Mouse (Mus musculus) midbrain, embryonic 15.5 days (tissue): ENCODE data around the gene Rplp2. TPM values are rescaled to one million over a fixed set of nuclear protein-coding genes. Genes with fewer than 3 reads are reported as not detected.
A peak's percentile ranks its signal among the peaks of the same experiment; 100 is the strongest.

Experiments used
- ATAC-seq: fragments of 200-750 bp; cut with Nextera tagmentation; replicated peaks from 2 replicates; pipeline ENCODE4 v1.8.0; 2017; ENCODE audit warnings: moderate TSS enrichment
- H3K27ac ChIP-seq: fragments of 300-500 bp; sonication (generic); 2 replicates; pipeline ENCODE4 v1.5.1; 2015; ENCODE audit warnings: mild to moderate bottlenecking, inconsistent platforms
- H3K27me3 ChIP-seq: fragments of 300-500 bp; sonication (generic); replicated peaks from 2 replicates; pipeline ENCODE4 v1.6.1; 2015; ENCODE audit warnings: inconsistent platforms
- H3K36me3 ChIP-seq: fragments of 300-500 bp; sonication (generic); replicated peaks from 2 replicates; pipeline ENCODE4 v1.6.1; 2015; ENCODE audit warnings: inconsistent platforms
- H3K4me1 ChIP-seq: fragments of 300-500 bp; sonication (generic); 2 replicates; pipeline ENCODE4 v1.6.1; 2015; ENCODE audit warnings: inconsistent platforms
- H3K4me2 ChIP-seq: fragments of 300-500 bp; sonication (generic); 2 replicates; pipeline ENCODE4 v1.6.1; 2015; ENCODE audit warnings: inconsistent platforms, mild to moderate bottlenecking, moderate library complexity
- H3K4me3 ChIP-seq: fragments of 300-500 bp; sonication (generic); 2 replicates; pipeline ENCODE4 v1.5.1; 2015; ENCODE audit warnings: mild to moderate bottlenecking, inconsistent platforms
- H3K9ac ChIP-seq: fragments of 300-500 bp; sonication (generic); 2 replicates; pipeline ENCODE4 v1.6.1; 2015; ENCODE audit warnings: mild to moderate bottlenecking, inconsistent platforms
- H3K9me3 ChIP-seq: fragments of 300-500 bp; sonication (generic); 2 replicates; pipeline ENCODE4 v1.6.1; 2016; ENCODE audit warnings: inconsistent platforms
- WGBS: fragments of 180-500 bp; shearing (Covaris S2); methylation state at CpG from one replicate; pipeline ENCODE4 v1.1.7; 2015; ENCODE audit warnings: mixed read lengths; 5-methylcytosine and 5-hydroxymethylcytosine counted together
- polyA plus RNA-seq: library from polyadenylated mRNA; unstranded; fragments of >200 nt; fragmentation: Nextera tagmentation; extraction: Ambion mirVana; gene quantifications from 2 replicates; pipeline ENCODE4 v1.2.1, GENCODE M21; 2015

The Rplp2 gene
- polyA plus RNA-seq, 1 experiment from 2014 or later = 636 TPM

DNA sequence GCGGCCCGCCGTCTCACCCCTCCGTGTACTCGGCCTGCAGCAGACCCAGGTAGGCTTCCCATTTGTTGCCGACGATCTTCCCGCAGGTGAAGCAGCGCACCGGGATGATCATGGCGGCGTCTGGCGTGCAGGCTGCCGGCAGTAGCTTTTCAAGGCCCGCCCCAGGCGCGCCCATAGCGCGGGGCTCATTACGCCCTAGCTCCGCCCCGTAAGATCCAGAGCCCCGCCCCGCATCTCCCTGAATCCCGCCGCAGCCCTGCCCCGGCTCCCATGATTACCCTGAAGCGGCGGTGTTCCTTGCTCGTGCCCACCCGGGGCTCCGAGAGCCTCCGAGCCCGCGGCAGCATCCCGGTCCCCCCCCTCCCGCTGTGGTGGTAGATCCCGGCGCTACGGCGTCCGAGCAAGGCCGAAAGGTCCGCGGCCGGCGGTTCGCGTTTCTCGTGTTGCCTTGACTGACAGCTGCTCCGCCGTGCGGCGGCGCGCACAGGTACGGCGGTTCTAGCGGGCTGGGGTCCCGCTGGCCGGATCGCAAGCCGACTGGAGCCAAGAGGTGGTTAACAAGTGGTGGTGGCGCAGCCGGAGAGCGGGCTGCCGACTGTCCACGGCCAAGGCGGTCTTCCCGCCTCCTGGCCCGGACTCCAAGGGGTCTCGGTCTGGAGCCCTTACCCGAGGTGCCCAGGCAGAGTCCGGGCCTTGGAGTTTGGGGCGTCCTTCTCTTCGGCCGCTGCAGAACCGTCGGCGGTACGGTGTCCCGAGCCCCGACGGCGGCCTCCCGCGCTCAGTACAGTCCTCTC lies 28.0 kb downstream of the Rplp2 start, which contains the start of the genes Polr2l and Tspan4:
Gene Polr2l (minus strand): TSS at position 122 of the 794 bp plus-strand sequence.
Gene Tspan4 (plus strand): TSS at position 230 of the 794 bp plus-strand sequence.
- H3K9ac ChIP-seq = peak within 1 kb of the TSS; percentile 76
- peak within 1 kb of the TSS; percentile 81 for H3K4me2 ChIP-seq
- H3K4me3 ChIP-seq = peak within 1 kb of the TSS; percentile 78
- under 1% methylated on average over 84 of the region's 87 CpGs for WGBS
- H3K4me1 ChIP-seq = peaks cover 22% of the 10 kb centered on the region
- peaks cover 14% of the 10 kb centered on the region for H3K36me3 ChIP-seq
- no peaks in the 10 kb centered on the region for H3K9me3 ChIP-seq
- peak within 1 kb of the TSS; percentile 87 for H3K27ac ChIP-seq
- peak; percentile 88 for ATAC-seq
- peaks cover 12% of the 10 kb centered on the region for H3K27me3 ChIP-seq

DNA sequence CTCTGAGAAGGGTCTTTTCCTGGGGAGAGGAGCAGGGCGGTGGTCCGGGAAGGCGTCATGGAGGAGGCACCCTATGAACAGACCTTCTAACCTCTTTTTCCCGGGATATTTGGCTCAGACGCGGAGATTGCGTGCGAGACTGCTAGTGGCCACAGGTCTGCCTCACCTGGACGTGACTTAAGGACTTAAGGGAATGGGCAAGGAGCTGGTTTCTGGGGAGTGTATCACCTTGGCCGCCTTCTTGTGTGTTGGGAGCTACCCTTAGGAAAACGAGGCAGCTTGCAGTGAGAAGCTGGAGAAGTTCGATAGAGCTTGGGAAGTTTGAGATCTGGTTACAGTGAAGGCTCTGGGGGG lies 28.6 kb downstream of the Rplp2 start:
- peak overlapping the region; percentile 81 for H3K4me2 ChIP-seq
- no peaks in the 10 kb centered on the region for H3K9me3 ChIP-seq
- WGBS = 1% methylated on average over 12 of the region's 12 CpGs
- no peak for ATAC-seq
- peaks cover 12% of the 10 kb centered on the region for H3K27me3 ChIP-seq
- H3K27ac ChIP-seq = peak overlapping the region; percentile 57; the same call in 1 of the 2 replicates
- peaks cover 26% of the 10 kb centered on the region for H3K4me1 ChIP-seq
- H3K4me3 ChIP-seq = peak overlapping the region; percentile 78
- H3K9ac ChIP-seq = peak overlapping the region; percentile 76; the same call in 1 of the 2 replicates
- peaks cover 11% of the 10 kb centered on the region for H3K36me3 ChIP-seq

DNA sequence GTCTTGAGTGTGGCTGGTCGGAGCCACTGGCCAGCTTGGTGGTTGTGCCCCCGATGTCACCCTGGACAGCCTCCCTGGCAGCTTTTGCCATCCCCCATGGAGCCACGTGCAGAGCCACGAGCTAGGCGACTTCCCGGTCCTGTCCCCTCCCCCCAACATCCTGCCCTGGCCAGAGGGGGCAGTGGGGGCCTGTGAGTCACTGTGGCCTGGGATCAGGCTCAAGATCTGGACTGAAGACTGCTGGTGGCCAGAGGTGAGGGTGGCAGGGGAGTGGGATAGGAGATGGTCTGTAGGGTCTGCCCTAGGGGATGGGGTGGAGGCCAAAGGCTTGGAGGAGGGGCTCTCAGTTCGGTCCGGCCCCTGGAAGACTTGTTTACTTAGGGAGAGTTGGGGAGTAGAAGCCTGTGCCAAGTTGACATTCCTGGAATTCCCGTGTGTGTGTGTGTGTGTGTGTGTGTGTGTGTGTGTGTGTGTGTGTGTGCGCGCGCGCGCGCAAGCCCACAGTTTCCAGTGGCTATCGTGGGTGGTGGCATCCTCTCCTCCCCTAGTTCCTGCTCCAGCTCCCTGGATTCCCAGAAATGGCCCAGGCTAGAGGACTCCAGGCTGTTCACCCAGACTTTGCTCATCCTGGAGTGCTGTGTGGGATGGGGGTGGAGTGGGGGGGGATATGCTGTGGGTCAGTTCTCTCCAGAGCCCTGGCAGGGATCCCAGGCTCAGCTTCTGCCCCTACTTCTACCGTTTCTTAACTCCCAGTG lies 29.2 kb downstream of the Rplp2 start:
- Histone ChIP-seq H3K4me3 (peak overlapping the region; percentile 78), H3K4me2 (peak overlapping the region; percentile 81), H3K4me1 (peaks cover 32% of the 10 kb centered on the region), H3K9ac (no peak overlapping the region), H3K9me3 (no peaks in the 10 kb centered on the region), H3K36me3 (peaks cover 6% of the 10 kb centered on the region), H3K27me3 (peaks cover 12% of the 10 kb centered on the region), H3K27ac (peak overlapping the region; percentile 57; the same call in 1 of the 2 replicates)
- ATAC-seq = no peak
- WGBS = 7% methylated on average over 17 of the region's 17 CpGs

DNA sequence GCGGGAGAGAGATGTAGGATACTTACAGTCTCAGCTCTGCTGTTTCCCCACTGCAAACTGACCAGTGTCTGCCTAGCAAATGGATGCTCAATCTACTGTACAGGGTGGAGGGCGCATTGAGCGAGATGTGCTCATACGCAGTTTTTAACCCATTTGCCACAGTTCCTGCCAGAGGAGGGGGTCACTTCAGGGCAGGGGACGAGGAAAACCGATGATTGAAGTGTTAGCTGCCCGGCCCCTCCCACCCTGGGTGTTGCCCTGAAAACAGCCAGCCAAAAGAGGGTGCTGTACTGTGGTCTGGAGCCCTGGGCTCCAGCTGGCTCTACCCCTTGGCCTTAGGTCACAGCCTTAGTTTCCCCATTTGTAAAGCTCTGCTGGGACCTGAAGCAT lies 29.8 kb downstream of the Rplp2 start:
- H3K27me3 ChIP-seq = peaks cover 12% of the 10 kb centered on the region
- ATAC-seq = no peak
- 0 out of 2 replicates have a peak overlapping the region, but pooled peaks have one; percentile 78 for H3K4me3 ChIP-seq
- peaks cover 36% of the 10 kb centered on the region for H3K4me1 ChIP-seq
- H3K27ac ChIP-seq = 0 out of 2 replicates have a peak overlapping the region, but pooled peaks have one; percentile 57
- H3K9ac ChIP-seq = no peak overlapping the region
- H3K36me3 ChIP-seq = peaks cover 4% of the 10 kb centered on the region; the same call in 1 of the 2 replicates
- peak overlapping the region; percentile 81; the same call in 1 of the 2 replicates for H3K4me2 ChIP-seq
- no peaks in the 10 kb centered on the region for H3K9me3 ChIP-seq
- 30% methylated on average over 7 of the region's 7 CpGs for WGBS

DNA sequence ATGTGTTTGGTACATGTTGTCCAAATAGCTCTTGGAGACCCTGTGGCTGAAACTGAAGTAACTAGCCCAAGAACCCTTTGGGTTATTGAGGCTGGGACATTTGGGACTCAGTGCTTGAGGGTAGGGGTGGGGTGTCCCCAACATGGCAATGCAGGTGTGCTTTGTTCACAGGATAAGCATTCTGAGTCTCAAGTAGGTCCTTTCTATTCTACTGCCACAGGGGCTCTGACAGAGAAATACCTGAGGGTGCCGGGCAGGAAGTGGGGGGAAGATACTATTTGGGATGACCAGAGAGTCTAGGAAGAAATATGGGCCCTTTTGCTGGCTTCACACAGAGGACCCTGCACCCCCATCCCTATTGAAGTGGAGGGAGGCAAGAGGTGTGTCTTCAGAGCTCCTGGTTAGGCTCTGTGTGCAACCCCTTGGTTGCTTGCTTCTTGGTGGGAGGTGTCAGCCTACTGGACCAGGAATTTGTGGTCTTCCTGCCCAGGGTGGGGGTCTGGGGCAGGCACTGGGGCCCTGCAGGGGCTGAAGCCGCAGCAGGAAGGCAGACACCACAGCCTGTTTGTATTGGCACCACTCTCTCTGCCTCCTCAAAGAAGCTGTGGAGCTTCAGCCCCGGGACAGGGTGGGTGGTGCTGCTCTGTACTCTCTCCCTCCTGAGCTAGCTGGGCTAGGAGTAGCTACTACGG lies 30.6 kb downstream of the Rplp2 start:
- Histone ChIP-seq H3K9me3 (no peaks in the 10 kb centered on the region), H3K9ac (no peak overlapping the region), H3K4me3 (no peak overlapping the region), H3K4me2 (no peak overlapping the region), H3K4me1 (peaks cover 42% of the 10 kb centered on the region), H3K27ac (no peak overlapping the region), H3K36me3 (peaks cover 2% of the 10 kb centered on the region; the same call in 1 of the 2 replicates), H3K27me3 (peaks cover 12% of the 10 kb centered on the region)
- 79% methylated on average over 4 of the region's 4 CpGs for WGBS
- ATAC-seq = no peak

DNA sequence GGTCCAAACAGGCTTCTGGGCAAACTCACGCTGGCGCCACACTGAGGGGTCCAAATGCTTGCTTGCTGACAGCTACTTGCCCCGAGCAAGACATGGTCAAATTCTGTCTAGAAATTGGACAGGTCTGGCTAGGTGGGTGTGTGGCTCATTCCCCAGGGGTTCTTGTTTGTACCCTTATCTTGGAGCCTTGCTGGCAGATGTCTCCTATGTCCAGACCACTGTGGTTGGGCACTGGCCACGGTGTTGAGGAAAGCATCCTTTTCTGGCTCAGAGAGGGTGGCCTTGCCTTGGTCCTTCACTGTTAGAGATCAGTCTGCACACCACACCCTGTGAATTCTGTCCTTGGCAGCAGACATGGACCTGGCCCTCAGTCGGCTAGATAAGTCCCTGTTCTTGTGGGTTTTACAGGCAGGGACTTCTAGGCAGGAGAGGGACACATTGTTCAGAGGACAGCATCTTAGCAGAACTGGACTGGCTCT lies 31.1 kb downstream of the Rplp2 start:
- WGBS = 69% methylated on average over 5 of the region's 5 CpGs
- no peaks in the 10 kb centered on the region for H3K36me3 ChIP-seq
- no peak for ATAC-seq
- no peak overlapping the region for H3K9ac ChIP-seq
- H3K4me2 ChIP-seq = no peak overlapping the region
- H3K4me3 ChIP-seq = no peak overlapping the region
- H3K27me3 ChIP-seq = peaks cover 12% of the 10 kb centered on the region
- no peak overlapping the region for H3K27ac ChIP-seq
- H3K4me1 ChIP-seq = peaks cover 47% of the 10 kb centered on the region
- H3K9me3 ChIP-seq = no peaks in the 10 kb centered on the region

DNA sequence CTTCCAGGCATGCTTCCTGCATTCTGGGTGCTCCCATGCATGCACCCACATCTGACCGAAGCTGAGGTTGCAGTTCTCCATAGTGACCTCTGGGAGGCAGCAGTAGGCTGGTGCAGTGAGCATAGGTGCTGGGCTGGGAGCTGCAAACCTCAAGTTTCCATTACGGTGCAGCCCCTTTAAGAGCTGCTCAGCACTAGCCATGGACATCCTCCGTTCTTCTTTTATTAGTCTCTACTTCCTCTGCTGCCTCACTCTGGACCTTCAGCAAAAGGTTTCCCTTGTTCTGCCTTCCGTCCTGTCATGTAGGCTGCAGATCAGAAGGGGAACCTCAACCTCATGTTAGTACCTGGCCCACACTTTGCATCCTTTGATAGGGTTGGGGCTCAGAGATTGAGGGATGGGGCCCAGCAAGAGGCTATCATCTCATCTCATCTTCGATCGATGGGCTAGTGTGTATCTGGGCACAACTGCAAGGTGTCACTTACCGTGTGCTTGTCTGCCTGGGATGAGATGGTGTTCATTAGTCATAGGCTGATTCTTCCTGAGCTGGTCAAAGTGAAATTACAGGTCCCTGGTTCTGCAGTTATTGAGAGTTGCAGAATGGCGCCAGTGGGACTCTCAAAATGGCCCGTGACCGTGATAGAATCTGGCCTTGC lies 33.8 kb downstream of the Rplp2 start:
- Histone ChIP-seq H3K4me1 (peaks cover 45% of the 10 kb centered on the region), H3K9ac (no peak overlapping the region), H3K27ac (peak overlapping the region; percentile 74; the same call in 1 of the 2 replicates), H3K4me3 (peak overlapping the region; percentile 70), H3K4me2 (peak overlapping the region; percentile 89), H3K9me3 (no peaks in the 10 kb centered on the region), H3K36me3 (no peaks in the 10 kb centered on the region), H3K27me3 (peaks cover 12% of the 10 kb centered on the region)
- peak; percentile 43; the same call in 1 of the 2 replicates for ATAC-seq
- WGBS = 8% methylated on average over 10 of the region's 10 CpGs

DNA sequence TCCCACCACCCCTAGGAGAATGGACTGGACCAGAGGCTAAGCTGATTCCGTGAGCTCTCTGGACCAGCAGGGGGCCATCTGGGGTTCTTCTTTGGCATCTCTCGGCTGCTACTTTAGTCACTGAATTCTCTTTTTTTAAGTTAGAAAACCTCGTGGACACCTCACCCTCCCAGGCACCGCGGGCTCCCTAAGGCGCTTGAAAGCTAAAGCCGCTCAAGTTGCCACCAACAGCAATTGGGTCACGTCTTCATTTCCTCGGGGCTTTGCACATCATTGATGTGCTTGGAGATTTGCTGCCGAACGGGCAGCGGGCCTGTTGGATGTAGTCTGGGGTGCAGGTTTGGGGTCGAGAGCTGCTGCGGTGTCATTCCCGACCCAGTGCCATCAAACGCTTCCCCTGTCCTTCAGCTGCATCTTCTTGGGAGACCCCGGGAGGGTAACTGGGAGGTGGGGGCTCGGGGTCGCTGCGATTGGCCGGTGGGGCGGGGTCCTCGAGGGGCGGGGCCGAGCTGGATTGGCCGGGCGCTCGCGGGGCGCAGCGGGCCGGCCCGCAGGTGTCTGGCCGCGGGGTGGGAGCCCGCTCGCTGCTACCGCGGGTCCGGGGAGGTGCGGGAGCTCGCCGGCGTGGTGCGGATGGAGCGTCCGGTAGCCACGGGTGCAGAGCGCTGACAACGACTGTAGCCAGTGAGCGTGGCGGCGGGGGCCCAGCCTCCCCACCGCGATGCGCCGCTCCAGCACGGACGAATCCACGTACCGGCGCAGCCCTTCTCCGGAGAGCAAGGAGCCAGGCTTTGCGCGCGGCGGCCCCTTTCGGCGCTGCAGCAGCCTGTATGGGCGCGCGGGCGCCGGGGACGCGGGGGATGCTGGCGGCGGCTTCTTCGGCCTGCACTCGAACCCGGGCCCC lies 34.6 kb downstream of the Rplp2 start:
- H3K36me3 ChIP-seq = no peaks in the 10 kb centered on the region
- H3K9me3 ChIP-seq = no peaks in the 10 kb centered on the region
- peak; percentile 62 for ATAC-seq
- peaks cover 41% of the 10 kb centered on the region for H3K4me1 ChIP-seq
- peaks cover 11% of the 10 kb centered on the region for H3K27me3 ChIP-seq
- H3K9ac ChIP-seq = peak overlapping the region; percentile 68
- peak overlapping the region; percentile 74 for H3K27ac ChIP-seq
- WGBS = under 1% methylated on average over 74 of the region's 81 CpGs
- peak overlapping the region; percentile 70 for H3K4me3 ChIP-seq
- H3K4me2 ChIP-seq = peak overlapping the region; percentile 89

DNA sequence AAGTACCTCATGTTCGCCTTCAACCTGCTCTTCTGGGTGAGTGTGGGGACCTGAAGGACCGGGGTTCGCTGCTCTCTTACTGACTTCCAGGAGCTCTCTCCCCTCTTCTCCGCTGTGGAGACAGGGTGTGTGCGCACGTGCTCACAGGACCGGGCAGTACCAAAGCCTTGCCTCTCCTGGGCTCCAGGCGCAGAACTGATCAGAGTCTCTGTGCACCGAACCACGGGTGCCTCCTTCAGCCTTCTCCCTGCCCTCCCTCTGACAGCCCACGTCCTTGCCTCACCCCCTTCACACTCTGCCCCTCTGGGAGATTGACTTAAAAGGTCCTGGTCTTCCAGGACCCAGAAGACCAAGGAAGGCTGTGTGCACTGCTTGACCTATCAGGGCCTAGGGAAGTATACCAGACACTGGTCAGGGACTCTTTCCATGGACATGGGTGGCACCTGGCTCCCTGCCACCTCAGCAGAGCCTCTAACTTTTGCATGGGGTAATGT lies 35.4 kb downstream of the Rplp2 start:
- Histone ChIP-seq H3K9ac (peak overlapping the region; percentile 68), H3K4me1 (peaks cover 41% of the 10 kb centered on the region), H3K36me3 (no peaks in the 10 kb centered on the region), H3K27me3 (peaks cover 4% of the 10 kb centered on the region; the same call in 1 of the 2 replicates), H3K27ac (peak overlapping the region; percentile 74), H3K9me3 (no peaks in the 10 kb centered on the region), H3K4me3 (peak overlapping the region; percentile 70), H3K4me2 (peak overlapping the region; percentile 89)
- ATAC-seq = peak; percentile 23
- WGBS = 7% methylated on average over 11 of the region's 11 CpGs

DNA sequence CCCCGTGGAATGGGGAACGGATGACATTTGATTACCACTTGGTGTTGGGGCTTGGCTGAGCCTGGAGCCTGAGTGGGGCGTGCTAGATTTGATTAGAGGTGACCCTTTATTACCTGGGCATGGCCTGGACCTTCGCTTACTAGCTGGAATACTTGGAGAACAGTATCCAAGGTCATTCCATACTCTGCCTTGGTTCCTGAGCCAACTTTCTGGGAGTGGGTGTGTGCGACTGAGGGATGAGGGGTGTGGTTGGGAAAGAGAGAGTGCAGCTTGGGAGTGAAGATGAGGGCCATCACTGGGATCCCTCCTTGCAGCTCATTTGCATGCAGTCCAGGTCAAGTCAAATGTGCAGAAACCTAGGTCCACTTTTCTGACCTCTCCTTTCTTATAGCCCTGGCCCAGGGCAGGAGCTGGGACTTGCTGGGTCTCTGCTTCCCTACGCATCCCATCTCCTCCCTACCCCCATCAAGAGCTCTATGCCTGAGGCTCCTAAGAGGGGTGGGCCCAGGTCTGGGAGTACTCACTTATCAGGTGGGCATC lies 36.0 kb downstream of the Rplp2 start:
- H3K27ac ChIP-seq = no peak overlapping the region
- H3K9ac ChIP-seq = no peak overlapping the region
- no peaks in the 10 kb centered on the region for H3K9me3 ChIP-seq
- no peak for ATAC-seq
- peak overlapping the region; percentile 70 for H3K4me3 ChIP-seq
- no peaks in the 10 kb centered on the region; the same call in 1 of the 2 replicates for H3K27me3 ChIP-seq
- peaks cover 41% of the 10 kb centered on the region for H3K4me1 ChIP-seq
- H3K36me3 ChIP-seq = no peaks in the 10 kb centered on the region
- H3K4me2 ChIP-seq = peak overlapping the region; percentile 89
- 79% methylated on average over 6 of the region's 6 CpGs for WGBS
